Mouse (Mus musculus): Measurements from ENCODE around the gene Kcnmb2. TPM values are rescaled to one million over a fixed set of nuclear protein-coding genes. Genes with fewer than 3 reads are reported as not detected.

Gene Kcnmb2
- 1.6 and 2.8 TPM in 2 replicates for polyA plus RNA-seq (2014; fragmentation: Nextera tagmentation; extraction: Ambion mirVana)

GRCm38 (mm10) chr3:31902504-31903330 lies at the start of gene Kcnmb2:
Gene Kcnmb2 (plus strand): TSS chr3:31902507.
- no peaks in the 10 kb centered on the region for H3K9me3 ChIP-seq (ENCODE audit: control insufficient read depth, low read length)
- H3K36me3 ChIP-seq (ENCODE audit: control insufficient read depth, insufficient read depth, low read length), result no peaks in the 10 kb centered on the region
- WGBS, result 2% methylated on average over 22 of the region's 22 CpGs
- DNase-seq (ENCODE audit: low spot score), result peak; percentile 30
- peak; percentile 75 for ATAC-seq (ENCODE audit: low read depth)
- H3K4me1 ChIP-seq (ENCODE audit: control insufficient read depth, insufficient read depth, low read length), result peaks cover 14% of the 10 kb centered on the region
- H3K27ac ChIP-seq (replicated peaks; ENCODE audit: low read depth, low read length), result no peak within 1 kb of the TSS
- peak within 1 kb of the TSS; percentile 31 for H3K4me3 ChIP-seq (ENCODE audit: low read depth, low read length)
- peak within 1 kb of the TSS; percentile 59 for H3K4me2 ChIP-seq (ENCODE audit: low read depth, low read length)
- H3K9ac ChIP-seq (ENCODE audit: low read depth, low read length), result 0 out of 2 replicates have a peak within 1 kb of the TSS, but pooled peaks have one; percentile 31
- peaks cover 4% of the 10 kb centered on the region for H3K27me3 ChIP-seq (replicated peaks; ENCODE audit: control insufficient read depth, insufficient read depth, low read length)

- ATAC-seq (ENCODE audit: low read depth) (no peak), DNase-seq (ENCODE audit: low spot score) (no peak)
- no peak overlapping the region for H3K9ac ChIP-seq (ENCODE audit: low read depth, low read length)
- H3K4me2 ChIP-seq (ENCODE audit: low read depth, low read length), result no peak overlapping the region
- no peak overlapping the region for H3K4me3 ChIP-seq (ENCODE audit: low read depth, low read length)
- H3K4me1 ChIP-seq (ENCODE audit: control insufficient read depth, insufficient read depth, low read length), result no peaks in the 10 kb centered on the region
- H3K27ac ChIP-seq (replicated peaks; ENCODE audit: low read depth, low read length), result no peak overlapping the region
- 65% methylated on average over 5 of the region's 5 CpGs for WGBS
- H3K36me3 ChIP-seq (ENCODE audit: control insufficient read depth, insufficient read depth, low read length), result no peaks in the 10 kb centered on the region
- H3K27me3 ChIP-seq (replicated peaks; ENCODE audit: control insufficient read depth, insufficient read depth, low read length), result no peaks in the 10 kb centered on the region
- H3K9me3 ChIP-seq (ENCODE audit: control insufficient read depth, low read length), result no peaks in the 10 kb centered on the region
Measured at GRCm38 (mm10) chr3:31863522-31863921, 38.8 kb upstream of the Kcnmb2 start.

DNA sequence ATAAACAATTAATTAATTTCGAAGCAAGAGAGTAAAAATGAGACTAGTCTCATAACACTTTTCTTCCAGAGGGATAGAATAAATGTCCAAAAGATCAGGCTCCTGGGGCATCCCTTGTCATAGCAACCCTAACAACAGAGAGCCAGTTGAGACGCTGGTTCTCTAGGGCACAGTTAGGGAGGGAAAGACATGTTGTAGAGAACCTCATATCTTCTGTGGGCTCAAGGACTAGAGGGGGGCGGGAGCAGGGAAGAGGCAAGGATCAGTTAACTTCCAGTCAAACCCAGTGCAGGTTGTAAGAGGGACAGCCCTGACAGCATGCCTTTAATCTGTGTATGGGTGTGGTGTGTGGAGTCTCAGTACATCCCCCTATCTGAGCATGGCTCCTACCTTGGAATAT lies 38.2 kb upstream of the Kcnmb2 start:
- Histone ChIP-seq H3K4me2 (ENCODE audit: low read depth, low read length) (no peak overlapping the region), H3K27me3 (replicated peaks; ENCODE audit: control insufficient read depth, insufficient read depth, low read length) (no peaks in the 10 kb centered on the region), H3K9ac (ENCODE audit: low read depth, low read length) (no peak overlapping the region), H3K4me3 (ENCODE audit: low read depth, low read length) (no peak overlapping the region), H3K27ac (replicated peaks; ENCODE audit: low read depth, low read length) (no peak overlapping the region), H3K4me1 (ENCODE audit: control insufficient read depth, insufficient read depth, low read length) (no peaks in the 10 kb centered on the region), H3K9me3 (ENCODE audit: control insufficient read depth, low read length) (no peaks in the 10 kb centered on the region), H3K36me3 (ENCODE audit: control insufficient read depth, insufficient read depth, low read length) (no peaks in the 10 kb centered on the region)
- no peak for ATAC-seq (ENCODE audit: low read depth)
- no peak for DNase-seq (ENCODE audit: low spot score)
- 76% methylated on average over 3 of the region's 3 CpGs for WGBS

GRCm38 (mm10) chr3:31871461-31871860 lies 30.8 kb upstream of the Kcnmb2 start:
- H3K9ac ChIP-seq (ENCODE audit: low read depth, low read length), result no peak overlapping the region
- 80% methylated on average over 3 of the region's 3 CpGs for WGBS
- ATAC-seq (ENCODE audit: low read depth) (no peak), DNase-seq (ENCODE audit: low spot score) (no peak)
- no peaks in the 10 kb centered on the region for H3K27me3 ChIP-seq (replicated peaks; ENCODE audit: control insufficient read depth, insufficient read depth, low read length)
- H3K9me3 ChIP-seq (ENCODE audit: control insufficient read depth, low read length), result no peaks in the 10 kb centered on the region
- H3K36me3 ChIP-seq (ENCODE audit: control insufficient read depth, insufficient read depth, low read length), result no peaks in the 10 kb centered on the region
- no peak overlapping the region for H3K4me2 ChIP-seq (ENCODE audit: low read depth, low read length)
- H3K27ac ChIP-seq (replicated peaks; ENCODE audit: low read depth, low read length), result no peak overlapping the region
- no peak overlapping the region for H3K4me3 ChIP-seq (ENCODE audit: low read depth, low read length)
- no peaks in the 10 kb centered on the region for H3K4me1 ChIP-seq (ENCODE audit: control insufficient read depth, insufficient read depth, low read length)

GRCm38 (mm10) chr3:31882621-31883131 lies 19.6 kb upstream of the Kcnmb2 start:
- Histone ChIP-seq H3K9ac (ENCODE audit: low read depth, low read length) (no peak overlapping the region), H3K36me3 (ENCODE audit: control insufficient read depth, insufficient read depth, low read length) (no peaks in the 10 kb centered on the region), H3K4me3 (ENCODE audit: low read depth, low read length) (no peak overlapping the region), H3K9me3 (ENCODE audit: control insufficient read depth, low read length) (no peaks in the 10 kb centered on the region), H3K27me3 (replicated peaks; ENCODE audit: control insufficient read depth, insufficient read depth, low read length) (no peaks in the 10 kb centered on the region), H3K4me2 (ENCODE audit: low read depth, low read length) (no peak overlapping the region), H3K27ac (replicated peaks; ENCODE audit: low read depth, low read length) (no peak overlapping the region), H3K4me1 (ENCODE audit: control insufficient read depth, insufficient read depth, low read length) (no peaks in the 10 kb centered on the region)
- DNase-seq (ENCODE audit: low spot score), result no peak
- ATAC-seq (ENCODE audit: low read depth), result no peak
- WGBS, result 76% methylated on average over 12 of the region's 12 CpGs

- WGBS, result 45% methylated on average over 2 of the region's 2 CpGs
- Histone ChIP-seq H3K4me2 (ENCODE audit: low read depth, low read length) (no peak overlapping the region), H3K9me3 (ENCODE audit: control insufficient read depth, low read length) (no peaks in the 10 kb centered on the region)
Measured at GRCm38 (mm10) chr3:31892653-31893052, 9.7 kb upstream of the Kcnmb2 start.

GRCm38 (mm10) chr3:31903506-31903905 lies 1.2 kb downstream of the Kcnmb2 start:
- peaks cover 14% of the 10 kb centered on the region for H3K4me1 ChIP-seq (ENCODE audit: control insufficient read depth, insufficient read depth, low read length)
- 0 out of 2 replicates have a peak, but pooled peaks have one; percentile 44 for ATAC-seq (ENCODE audit: low read depth)
- no peak overlapping the region for H3K27ac ChIP-seq (replicated peaks; ENCODE audit: low read depth, low read length)
- no peaks in the 10 kb centered on the region for H3K9me3 ChIP-seq (ENCODE audit: control insufficient read depth, low read length)
- no peak overlapping the region for H3K9ac ChIP-seq (ENCODE audit: low read depth, low read length)
- 5% methylated on average over 9 of the region's 9 CpGs for WGBS
- peak overlapping the region; percentile 31; the same call in 1 of the 2 replicates for H3K4me3 ChIP-seq (ENCODE audit: low read depth, low read length)
- peak overlapping the region; percentile 59; the same call in 1 of the 2 replicates for H3K4me2 ChIP-seq (ENCODE audit: low read depth, low read length)
- DNase-seq (ENCODE audit: low spot score), result no peak
- H3K36me3 ChIP-seq (ENCODE audit: control insufficient read depth, insufficient read depth, low read length), result no peaks in the 10 kb centered on the region
- peaks cover 4% of the 10 kb centered on the region for H3K27me3 ChIP-seq (replicated peaks; ENCODE audit: control insufficient read depth, insufficient read depth, low read length)

More at GRCm38 (mm10) chr3:31892653-31893052, 9.7 kb upstream of the Kcnmb2 start:
- no peak overlapping the region for H3K27ac ChIP-seq (replicated peaks; ENCODE audit: low read depth, low read length)
- H3K4me3 ChIP-seq (ENCODE audit: low read depth, low read length), result no peak overlapping the region
- no peak overlapping the region for H3K9ac ChIP-seq (ENCODE audit: low read depth, low read length)
- H3K36me3 ChIP-seq (ENCODE audit: control insufficient read depth, insufficient read depth, low read length), result no peaks in the 10 kb centered on the region
- no peak for ATAC-seq (ENCODE audit: low read depth)
- DNase-seq (ENCODE audit: low spot score), result no peak
- no peaks in the 10 kb centered on the region for H3K27me3 ChIP-seq (replicated peaks; ENCODE audit: control insufficient read depth, insufficient read depth, low read length)
- no peaks in the 10 kb centered on the region for H3K4me1 ChIP-seq (ENCODE audit: control insufficient read depth, insufficient read depth, low read length)

DNA sequence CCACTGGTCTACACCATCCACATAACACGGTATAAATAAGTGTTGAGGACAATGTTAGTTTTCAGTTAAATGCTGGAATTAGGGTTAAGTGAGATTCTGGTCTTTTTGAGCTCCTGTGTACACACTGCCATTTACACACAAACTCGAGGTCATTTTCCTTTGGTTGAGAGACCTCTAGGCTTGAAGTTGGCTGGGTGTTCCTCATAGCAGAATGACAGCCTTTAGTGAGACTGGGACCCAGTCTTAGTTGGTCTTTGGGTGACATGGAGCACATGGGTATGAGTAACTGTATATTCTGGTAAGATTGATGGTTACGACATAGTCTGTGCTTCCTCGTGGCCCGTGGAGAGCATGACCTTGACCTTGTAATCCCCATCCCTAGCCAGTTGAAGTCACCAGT lies 1.8 kb downstream of the Kcnmb2 start:
- Histone ChIP-seq H3K9ac (ENCODE audit: low read depth, low read length) (no peak overlapping the region), H3K4me1 (ENCODE audit: control insufficient read depth, insufficient read depth, low read length) (peaks cover 14% of the 10 kb centered on the region), H3K27me3 (replicated peaks; ENCODE audit: control insufficient read depth, insufficient read depth, low read length) (peaks cover 4% of the 10 kb centered on the region), H3K36me3 (ENCODE audit: control insufficient read depth, insufficient read depth, low read length) (no peaks in the 10 kb centered on the region), H3K27ac (replicated peaks; ENCODE audit: low read depth, low read length) (no peak overlapping the region), H3K4me3 (ENCODE audit: low read depth, low read length) (no peak overlapping the region), H3K9me3 (ENCODE audit: control insufficient read depth, low read length) (no peaks in the 10 kb centered on the region), H3K4me2 (ENCODE audit: low read depth, low read length) (no peak overlapping the region)
- 58% methylated on average over 5 of the region's 5 CpGs for WGBS
- ATAC-seq (ENCODE audit: low read depth), result no peak
- no peak for DNase-seq (ENCODE audit: low spot score)
